ENCODE assay signal across 7 mouse cellular contexts in the genomic region with DNA sequence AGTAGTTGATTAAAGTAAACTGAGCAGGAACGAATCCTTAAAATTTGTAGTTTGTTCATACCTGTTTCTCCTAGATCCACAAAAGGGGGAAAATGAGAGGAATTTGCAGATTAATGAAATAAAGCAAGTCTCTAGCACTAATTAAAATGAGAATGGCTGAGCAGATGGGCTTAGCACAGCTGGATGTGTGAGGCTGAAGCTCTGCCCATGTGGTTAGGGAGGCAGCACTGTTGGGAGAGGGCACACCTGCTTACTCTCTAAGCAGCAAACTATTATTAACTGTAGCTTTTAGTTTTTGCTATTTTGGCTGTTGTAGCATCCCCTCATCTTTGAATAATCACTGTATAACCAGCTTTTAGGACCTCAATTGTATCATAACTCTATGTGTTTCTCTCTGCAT.
"Had no signal": no experiment of that assay in that cellular context is flagged by ENCODE, and none has a peak within 500 bp of the region (broad histone marks: within the 10 kb centered on the region; RNA-seq: fewer than 3 reads in every experiment).

No protein-coding gene starts in this region.

- H3K9ac ChIP-seq: limb, embryonic 13.5 days; liver, embryonic 14.5 days had no signal

- H3K4me3 ChIP-seq: limb, embryonic 13.5 days had no signal

- H3K36me3 ChIP-seq: limb, embryonic 13.5 days had no signal

- DNase-seq: kidney, adult 18-20 months; kidney, postnatal 14 days; lung, adult 18-20 months; thymus, postnatal 4 days had no signal

- H3K9me3 ChIP-seq: limb, embryonic 13.5 days had no signal

- H3K27ac ChIP-seq: limb, embryonic 13.5 days; liver, embryonic 14.5 days; stomach, postnatal 0 days had no signal

- H3K4me2 ChIP-seq: limb, embryonic 13.5 days had no signal
